Mouse (Mus musculus): ENCODE measurements around the gene Nup93.
A peak's percentile ranks its signal among the peaks of the same experiment; 100 is the strongest.

The Nup93 gene

DNA sequence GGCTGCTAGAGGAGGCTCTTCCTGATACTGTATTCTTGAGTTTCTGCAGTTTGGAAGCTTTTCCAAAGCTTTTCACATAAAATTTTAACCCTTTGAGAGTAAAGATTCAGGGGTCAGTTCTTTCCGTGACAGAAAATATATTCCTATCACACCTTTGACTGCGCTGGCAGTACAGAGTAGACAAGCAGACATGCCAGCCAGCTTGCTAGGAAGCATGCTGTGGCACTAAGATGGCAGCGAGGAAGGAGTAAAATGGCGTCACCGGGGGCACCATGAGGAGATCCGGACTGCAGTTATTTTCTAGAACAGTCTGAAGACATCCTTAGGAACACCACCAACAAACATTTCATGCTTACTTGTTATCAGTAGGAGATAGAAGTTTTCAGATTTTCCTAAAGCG lies 55.9 kb downstream of the Nup93 start:
- DNase-seq: no peak

DNA sequence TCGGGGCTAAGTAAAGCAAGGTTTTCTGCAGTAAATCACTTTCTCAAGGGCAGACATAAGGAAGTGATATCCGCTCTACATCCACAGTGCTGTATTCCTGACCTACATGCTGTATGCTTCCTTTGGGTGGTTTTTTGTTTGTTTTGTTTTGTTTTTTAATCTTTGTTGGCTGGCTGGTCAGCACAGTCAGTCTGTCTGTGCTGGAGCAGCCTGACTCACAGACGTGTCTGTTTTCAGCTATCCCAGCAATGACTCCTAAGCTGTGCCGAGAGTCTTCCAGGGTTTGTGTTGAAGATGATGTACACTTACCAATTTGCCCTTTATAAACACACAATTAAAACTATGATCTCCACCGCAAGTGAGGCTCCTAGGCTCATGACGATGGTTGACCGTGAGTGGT lies 56.7 kb downstream of the Nup93 start:
- DNase-seq: no peak

DNA sequence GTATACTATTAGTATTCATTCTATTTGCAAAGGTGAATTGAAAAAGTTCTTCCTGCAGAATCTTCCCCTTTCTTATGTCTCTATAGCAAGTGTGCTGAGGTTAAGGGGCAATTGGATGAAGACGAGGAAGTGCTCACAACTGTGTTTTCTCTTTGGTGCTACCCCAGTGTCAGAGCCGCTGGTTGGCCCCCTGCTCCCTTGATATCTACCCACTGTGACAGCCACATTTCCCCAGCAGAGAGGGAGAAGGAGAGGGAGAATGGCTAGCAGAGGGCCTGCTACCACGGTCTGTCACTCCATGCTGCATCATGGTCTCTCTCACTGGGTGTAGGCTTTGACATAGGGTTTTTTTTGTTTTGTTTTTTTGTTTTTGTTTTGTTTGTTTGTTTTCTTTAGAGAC lies 58.2 kb downstream of the Nup93 start:
- DNase-seq: no peak

DNA sequence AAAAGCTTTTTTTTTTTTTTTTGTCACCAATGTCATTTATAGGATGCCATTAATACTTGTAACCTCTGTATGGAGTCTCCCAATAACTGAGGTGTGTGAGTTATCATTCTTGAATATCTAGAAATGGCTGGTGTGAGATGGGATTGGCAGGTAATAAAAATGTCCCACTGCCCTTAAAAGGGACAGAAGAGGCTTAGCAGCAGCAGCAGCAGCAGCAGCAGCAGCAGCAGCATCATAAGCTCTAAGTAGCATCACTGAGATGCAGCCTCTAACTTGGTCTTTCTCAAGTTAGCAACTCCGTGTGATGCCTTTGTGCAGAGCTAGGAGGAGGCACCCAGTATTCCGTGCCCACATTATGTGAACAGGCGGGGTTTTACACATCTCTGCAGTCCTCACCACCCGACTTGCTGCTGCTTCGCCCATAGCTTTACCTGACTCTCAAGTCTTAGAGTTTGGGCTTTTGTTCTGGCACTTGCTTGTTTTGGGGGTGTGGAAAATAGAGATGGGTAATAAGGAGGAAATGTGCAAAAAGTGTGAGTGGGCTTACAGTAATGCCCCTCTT lies 59.0 kb downstream of the Nup93 start:
- DNase-seq: no peak

DNA sequence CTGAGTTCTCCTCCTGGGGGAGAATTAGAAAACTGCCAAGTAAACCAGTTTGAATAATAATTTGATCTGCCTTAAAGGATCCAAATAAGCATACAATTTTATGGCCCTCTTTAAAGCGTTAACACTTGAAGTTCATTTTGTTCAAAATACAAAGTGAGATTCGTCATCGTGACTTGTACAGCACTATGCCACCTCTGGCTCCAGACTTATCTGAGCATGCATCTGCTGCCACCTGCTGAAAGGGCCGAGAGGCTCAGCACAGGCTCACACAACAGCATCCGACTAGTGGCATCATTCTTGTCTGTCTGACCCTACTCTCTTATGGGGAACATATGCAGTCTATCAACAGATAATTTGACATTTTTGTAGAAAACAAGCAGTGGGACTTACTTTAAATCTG lies 59.7 kb downstream of the Nup93 start:
- peak in 1 of 2 experiments; percentile 11 for DNase-seq

DNA sequence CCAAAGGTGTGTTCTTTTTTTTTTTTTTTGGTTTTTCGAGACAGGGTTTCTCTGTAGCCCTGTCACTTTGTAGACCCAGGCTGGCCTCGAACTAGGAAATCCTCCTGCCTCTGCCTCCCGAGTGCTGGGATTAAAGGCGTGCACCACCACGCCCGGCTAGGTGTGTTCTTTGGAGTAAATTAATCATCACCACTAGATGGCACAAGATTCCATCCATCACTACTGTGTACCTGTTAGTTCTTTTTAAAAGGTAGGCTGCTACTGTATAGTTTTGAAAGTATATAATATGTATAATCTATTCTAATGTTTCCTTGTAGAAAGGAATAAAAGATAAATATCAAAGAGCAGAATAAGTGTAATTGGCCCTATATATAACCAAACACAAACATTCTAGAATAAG lies 63.9 kb downstream of the Nup93 start:
- DNase-seq: peak in 1 of 2 experiments; percentile 10

DNA sequence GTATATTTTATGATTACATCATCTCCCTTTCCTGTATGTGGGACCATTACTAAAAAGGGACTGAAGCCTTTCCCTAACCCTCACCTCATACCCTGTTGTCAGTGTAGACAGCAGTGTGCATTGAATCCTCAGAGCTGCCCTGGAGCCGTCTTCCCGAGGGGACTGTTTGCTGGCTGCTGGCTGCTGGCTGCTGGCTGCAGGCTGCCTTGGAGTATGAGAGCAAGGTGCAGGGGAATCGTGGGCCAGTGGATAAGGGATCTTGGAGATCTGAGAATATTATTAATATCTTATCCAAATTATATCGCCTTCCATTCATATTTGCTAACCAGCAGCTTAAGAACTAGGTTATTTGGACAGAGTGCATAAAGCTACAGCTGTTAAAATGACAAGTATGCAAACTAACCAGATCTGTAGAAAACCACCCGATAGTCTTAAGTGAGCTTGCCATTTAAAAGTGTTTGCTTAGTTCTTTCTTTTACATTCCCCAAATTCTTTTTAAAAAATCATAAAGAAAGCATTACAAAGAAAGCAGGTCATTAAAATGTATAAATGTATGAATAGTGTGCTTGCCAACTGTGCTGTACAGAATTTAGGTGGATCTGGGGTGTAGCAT lies 65.7 kb downstream of the Nup93 start:
- DNase-seq: no peak

DNA sequence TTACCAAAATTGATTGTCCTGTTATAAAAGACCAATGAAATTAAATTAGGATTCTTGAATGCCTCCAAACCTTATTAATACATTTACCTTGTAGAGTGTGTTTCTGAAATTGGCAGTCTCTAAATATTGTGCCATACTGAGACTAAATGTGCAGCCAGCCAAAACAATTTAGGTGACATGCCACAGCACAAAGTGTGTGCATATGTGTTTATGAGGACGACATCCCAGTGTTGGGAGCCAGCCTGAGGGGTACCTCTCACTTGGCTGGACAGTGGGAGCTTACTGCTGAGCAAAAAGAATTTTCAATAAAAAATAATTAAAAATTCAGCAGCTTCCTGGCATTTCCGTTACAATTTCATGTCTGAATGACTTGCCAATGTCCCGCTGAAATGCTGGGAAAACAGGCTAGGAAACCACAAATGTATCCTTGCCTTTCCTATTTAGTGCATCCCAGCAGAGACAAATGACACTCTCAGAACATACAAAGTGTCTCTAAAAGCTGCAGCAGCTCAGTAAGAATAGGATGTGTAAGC lies 68.2 kb downstream of the Nup93 start:
- peak; percentile 32 to 43 for DNase-seq

DNA sequence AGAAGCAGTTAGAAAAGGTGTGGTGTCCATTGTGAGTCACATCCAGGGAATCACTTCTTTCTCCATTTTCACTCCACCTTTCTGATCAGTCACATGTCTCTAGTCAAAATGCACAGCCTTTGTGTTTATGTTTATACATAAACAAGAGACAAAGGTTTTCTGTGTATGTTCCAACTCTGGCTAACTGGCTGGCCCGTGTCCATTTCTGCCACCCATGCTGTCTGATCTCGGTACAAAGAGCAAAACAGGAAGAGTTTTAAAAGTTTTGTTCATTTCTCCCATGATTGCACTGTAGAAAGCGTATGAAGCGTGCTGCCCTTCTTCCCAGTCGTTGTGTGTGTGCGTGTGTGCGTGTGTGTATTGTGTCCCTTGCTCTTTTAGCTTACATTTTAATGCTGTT lies 69.8 kb downstream of the Nup93 start:
- no peak for DNase-seq

DNA sequence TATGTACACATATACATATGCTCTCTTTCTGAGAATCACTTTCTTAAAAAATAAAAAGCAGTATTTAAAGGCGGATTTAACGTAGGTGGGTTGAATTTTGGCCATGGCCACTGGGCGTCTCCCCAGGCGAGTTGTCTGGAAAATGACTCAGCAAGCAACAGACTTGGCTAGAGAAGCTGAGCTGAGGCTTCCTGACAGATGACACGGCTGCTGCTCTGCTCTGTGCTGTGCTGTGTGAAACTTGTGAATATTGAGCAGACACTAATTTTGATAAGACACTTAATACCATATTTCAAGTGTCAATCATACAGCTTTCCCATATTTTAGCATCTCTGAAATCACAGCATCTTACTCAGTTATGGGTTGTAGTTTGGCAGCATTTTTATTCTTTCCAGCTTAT lies 76.2 kb downstream of the Nup93 start:
- DNase-seq: no peak

DNA sequence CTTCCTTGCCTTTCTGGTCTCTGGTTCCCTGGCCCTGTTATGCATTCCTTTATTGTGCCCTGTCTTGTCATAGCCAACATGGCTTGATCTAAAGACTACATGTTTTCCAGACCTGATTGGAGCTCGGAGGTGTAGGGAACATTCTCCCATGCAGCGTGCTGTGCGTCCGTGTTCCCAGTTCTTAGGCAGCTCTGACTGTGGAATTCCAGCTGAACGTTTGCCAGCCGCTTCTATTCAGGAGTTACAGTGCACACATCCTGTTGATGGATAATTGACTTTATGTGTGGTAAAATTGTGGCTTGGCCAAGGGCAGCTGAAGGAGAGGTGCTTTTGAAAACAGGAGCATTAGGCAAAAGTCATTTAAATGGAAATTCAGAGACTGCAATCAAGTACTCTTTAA lies 77.7 kb downstream of the Nup93 start:
- no peak for DNase-seq

DNA sequence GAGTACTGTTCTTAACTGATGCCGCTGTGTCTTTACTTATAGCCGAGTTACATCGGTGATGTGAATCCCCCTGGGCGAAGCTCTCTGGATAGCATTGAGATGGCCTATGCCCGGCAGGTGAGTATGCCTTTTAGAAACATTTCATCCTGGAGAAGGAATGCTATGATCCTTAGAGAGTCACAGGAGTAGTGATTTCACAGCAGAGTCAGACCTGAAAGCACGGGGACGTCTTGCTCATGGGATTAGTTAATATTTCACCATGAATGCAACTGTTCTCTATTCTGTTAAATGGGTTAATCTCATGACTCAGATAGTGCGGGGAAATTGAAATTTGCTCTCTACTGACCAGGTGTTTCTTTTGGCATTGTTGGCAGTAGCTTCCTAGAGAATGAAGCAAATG lies 78.3 kb downstream of the Nup93 start:
- DNase-seq: no peak

DNA sequence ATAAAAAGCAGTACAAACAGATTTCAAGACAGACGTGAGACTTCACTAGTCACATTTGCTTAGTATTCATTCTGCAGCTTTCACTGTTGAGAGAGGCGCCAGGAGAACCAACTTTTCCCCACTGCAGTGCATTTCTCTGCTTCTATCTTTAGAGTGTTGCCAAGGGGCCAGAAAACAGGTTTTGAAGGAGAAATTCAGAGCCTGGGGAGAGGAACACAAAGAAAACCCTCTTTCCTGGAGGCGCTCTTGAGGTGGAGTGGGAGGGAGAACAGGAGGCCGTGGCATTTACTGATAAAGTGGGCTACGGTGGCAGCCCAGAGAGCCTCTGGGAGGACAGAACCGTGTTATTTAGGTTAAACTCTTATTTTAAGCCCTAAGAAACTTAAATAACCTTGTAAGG lies 81.3 kb downstream of the Nup93 start:
- no peak for DNase-seq

DNA sequence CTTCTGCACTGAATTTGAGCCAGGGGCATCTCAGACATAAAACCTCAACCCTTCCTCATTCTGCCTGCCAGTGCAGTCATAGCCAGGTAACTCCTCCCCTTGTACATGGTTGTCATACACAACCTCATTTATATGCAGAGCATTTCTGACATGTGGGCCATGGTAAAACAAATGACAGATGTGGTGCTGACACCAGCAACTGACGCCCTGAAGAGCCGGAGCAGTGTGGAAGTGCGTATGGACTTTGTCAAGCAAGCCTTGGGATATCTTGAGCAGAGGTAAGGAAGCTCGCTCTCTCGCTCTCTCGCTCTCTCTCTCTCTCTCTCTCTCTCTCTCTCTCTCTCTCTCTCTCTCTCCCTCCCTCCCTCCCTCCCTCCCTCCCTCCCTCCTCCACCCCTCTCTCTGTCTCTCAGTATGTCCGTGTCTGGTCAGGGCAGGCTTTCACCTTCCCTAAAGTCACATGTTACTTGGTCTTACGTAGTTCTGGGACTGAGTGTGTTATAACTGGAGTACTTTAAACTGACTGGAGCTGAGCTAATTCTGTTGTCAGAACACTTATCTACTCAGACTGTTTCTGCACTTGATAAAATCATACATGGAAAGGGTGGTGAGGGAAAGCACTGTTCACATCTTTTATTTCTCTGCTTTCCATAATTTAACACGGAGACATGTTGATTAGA lies 82.1 kb downstream of the Nup93 start:
- no peak for DNase-seq

DNA sequence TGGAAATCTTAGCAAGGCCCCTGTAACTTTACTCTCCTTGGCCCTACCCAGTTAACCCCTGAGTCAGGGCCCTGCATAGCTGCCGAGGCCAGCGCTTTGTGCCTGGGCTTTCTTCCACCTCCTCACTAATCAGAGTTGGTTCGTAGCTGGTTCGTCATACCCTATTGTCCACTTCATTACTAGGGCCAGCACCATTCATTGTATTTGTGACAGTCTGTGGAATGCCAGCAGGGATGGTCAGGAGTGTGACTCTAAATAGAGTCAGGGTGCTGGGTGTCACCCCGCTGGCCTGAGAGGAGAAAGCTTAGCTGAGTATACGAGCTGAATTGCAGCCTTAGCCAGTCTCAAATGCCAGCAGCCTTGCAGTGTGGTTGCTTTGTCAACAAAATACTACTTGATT lies 82.7 kb downstream of the Nup93 start:
- DNase-seq: no peak

DNA sequence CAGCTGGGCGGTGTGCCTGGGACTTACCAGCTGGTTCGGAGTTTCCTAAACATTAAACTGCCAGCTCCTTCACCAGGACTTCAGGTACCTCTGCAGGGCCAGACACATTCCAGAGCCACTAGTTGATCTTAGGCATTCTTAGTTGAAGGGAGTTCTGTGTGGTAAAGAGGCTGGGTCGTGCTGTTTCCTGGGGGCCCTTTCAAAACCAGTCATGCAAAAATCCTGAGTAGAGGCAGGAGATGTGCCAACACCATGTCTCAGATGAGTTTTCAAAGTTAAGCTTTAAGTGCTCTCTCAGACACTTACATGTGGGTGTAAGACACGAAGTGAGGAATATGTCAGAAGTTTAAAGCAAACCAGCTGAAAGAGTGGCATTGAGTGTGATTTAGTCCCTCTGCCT lies 86.4 kb downstream of the Nup93 start:
- no peak for DNase-seq

DNA sequence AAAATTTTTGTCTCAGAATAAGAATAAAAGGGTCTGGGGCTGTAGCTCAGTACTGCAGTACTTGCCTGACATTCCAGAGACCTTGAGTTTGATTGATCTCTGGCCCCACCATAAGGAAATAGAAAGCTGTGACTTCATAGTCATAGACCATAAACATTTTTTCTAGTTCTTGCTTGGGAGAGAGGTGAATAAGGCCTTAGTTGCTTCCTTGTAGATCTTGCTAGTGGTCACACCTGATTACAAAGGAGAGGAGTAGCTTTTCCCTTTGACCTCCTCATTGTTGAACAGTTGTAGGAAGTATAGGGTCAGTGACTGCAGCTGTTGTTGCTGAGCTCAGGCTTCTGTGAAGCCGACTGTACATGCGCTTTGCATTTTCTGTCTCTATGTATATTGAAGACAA lies 90.0 kb downstream of the Nup93 start:
- DNase-seq: no peak

DNA sequence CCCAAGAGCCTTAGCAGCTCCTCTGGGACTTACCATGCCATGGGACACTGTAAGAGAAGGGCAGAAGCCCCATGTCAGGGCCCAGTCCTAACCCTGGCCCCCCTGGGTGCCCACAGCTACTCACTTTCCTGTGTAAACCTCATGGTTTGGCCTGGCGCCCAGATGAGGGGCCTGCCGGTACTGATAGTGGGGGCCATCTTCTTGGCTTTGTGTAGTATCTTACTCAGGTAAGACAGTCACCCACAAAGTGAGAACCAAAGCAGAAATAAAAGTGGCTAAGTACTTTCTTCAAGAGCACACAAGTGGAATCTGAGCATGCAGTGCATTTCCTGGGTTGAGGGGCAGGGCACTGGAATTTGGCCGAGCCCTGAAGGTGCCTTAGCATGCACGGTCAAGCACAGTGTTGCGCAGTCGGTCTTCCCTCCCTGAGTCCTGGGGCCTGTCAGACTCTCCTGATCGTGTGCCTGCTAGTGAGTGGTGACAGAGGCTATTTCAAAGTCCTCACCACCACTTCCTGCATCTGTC lies 92.7 kb downstream of the Nup93 start:
- no peak for DNase-seq

DNA sequence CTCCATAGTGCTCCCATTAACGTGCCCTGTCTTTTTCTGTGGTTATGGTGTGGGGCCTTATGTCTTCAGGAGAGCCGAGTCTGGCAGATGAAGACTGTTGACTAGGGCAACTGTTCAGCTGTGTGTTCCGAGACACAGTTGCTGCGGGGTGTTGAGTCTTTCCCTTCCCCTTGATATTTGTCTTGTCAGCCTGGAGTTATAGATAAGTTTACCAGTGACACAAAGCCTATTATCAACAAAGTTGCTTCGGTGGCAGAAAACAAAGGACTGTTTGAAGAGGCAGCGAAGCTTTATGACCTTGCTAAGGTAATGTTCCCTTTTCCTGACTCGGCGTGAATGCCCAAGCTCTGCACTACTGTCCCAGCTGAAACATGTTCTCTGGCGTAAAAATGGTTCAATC lies 93.3 kb downstream of the Nup93 start:
- no peak for DNase-seq

DNA sequence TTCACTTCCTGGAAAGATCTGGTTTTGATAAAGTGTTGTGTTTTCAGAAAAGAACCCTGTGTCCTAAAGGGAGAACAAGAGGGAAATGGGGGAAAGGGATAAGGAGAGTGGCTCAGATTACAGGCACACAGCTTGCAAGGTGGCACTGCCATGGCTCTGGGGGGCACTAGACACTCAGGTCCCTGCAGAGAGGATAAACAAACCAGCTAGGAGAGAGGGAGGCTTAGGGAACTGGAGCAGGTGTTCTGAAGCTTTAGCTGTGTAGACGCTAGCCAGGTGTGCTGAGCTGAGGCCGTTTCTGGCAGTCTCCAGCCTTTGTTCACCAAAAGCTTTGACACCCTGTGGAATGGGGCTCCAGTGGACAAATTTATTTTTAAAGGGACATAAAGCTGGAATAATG lies 99.7 kb downstream of the Nup93 start:
- DNase-seq: no peak

DNA sequence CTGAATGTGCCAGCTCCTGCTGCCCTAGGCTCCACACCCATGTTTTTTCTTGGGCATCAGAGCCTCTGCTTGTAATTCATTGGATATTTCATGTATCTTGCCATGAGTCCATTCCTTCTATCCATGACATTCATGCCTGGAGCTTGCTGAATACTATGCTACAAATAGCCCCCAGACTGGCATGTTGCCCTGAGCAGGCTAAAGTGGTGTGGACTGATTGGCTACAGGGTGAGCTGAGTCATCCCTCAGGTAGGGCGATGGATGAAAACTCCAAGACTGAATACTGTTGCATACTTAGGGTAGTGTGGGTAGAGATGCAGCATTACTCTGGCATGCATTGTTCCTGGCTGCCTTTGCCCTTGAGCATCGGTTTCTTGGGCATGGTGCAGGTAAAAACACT lies 102.9 kb downstream of the Nup93 start:
- DNase-seq: no peak

DNA sequence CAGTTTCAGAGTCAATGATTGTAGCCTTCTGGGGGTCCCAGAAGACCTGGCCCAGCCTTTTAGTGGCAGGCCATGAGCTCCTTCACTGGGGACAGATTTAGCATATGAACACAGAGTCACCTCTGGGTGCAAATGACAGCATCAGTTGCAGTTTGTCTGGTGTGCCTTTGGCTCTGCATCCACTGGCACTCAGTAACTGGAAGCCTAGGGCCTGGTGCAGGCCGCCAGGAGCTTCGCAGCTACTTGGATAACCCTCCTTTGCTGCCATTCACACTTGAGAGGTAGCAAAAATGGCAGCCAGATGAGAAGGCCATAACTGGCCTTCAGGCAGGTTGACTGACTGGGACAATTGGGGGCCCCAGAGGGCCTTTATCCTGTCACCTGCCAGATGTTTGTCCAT lies 103.3 kb downstream of the Nup93 start:
- no peak for DNase-seq

DNA sequence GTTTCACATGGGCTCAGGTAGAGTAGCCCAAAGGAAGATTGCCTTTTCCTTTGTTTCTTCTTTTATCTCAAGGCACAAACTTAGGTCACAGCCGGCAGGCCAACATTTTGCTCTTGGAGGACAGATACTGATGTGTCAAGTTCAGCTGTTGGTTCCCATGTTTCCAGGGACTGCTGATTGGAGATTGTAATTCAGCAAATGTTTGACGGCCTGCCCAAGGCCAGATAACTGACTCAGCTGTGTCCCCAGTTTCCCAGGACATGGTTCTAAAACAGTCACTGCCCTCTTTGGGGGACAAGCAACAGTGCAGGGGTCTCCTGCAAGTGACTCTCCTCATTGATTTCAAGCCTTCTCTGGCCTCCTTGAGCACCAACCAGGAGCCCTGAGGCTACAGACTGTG lies 105.7 kb downstream of the Nup93 start:
- no peak for DNase-seq

DNA sequence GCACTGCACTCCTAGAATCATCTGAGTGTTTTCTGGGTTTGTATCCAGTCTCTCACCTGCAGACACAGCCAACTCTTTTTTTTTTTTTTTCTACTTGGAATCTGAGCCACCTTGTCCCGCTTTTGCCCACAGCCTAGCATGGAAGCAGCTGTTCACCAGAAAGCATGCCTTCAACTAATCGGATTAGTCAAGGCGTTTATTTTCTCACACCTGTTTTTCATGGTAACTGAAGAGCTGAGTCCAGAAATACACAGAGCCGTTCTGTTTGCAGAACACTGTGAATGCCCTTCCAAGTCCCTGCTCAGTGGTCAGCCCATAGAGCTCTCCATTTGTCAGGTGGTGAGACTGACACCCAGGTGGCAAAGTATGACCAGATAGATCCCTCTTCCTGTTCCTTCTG lies 107.7 kb downstream of the Nup93 start:
- DNase-seq: no peak

All from cerebellum, postnatal 25 days (tissue).